Mouse (Mus musculus) megakaryocyte, embryonic 14.5 days (primary cell): ENCODE measurements around the gene Cep63.

Experiments
- FLI1 ChIP-seq: IDR thresholded peaks from 2 replicates; pipeline ENCODE4 v1.6.1; 2012; ENCODE audit warnings: low read length, inconsistent platforms, mixed read lengths
- GATA1 ChIP-seq: IDR thresholded peaks from 3 replicates; pipeline ENCODE4 v1.6.1; 2012; ENCODE audit warnings: mixed read lengths, low read length, inconsistent platforms, borderline replicate concordance

DNA sequence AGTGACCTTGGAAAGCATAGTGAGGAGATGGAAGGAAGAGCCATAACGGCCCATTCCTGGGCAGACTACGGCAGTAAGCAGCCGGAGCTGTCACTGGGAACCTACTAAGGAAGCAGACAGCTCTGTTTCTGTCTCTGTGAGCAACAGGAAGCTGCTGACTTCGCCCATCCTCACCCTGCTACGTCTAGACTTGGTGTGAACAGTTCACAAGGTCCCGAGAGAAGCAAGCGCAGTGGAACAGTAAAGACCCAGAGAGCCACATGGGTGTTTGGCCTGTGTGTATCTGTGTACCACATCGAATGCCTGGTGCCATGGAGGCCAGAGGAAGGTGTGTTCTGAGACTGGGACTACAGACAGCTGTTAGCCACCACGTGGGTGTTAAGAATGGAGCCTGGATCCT, 10.1 kb downstream of the Cep63 start:
- TF ChIP-seq GATA1 (no peak), FLI1 (no peak)
